Mouse (Mus musculus) testis, postnatal 14 days (tissue): Measurements from ENCODE around the gene Fam168a.
"Not testable (repeated sequence)": the region's sequence is repeated elsewhere in the genome, so short reads cannot be mapped to it uniquely, and the experiment has no call there.

Experiments
- DNase-seq: peaks from one replicate; pipeline ENCODE4 v3.0.0; 2021; ENCODE audit warnings: low spot score

The Fam168a gene

DNA sequence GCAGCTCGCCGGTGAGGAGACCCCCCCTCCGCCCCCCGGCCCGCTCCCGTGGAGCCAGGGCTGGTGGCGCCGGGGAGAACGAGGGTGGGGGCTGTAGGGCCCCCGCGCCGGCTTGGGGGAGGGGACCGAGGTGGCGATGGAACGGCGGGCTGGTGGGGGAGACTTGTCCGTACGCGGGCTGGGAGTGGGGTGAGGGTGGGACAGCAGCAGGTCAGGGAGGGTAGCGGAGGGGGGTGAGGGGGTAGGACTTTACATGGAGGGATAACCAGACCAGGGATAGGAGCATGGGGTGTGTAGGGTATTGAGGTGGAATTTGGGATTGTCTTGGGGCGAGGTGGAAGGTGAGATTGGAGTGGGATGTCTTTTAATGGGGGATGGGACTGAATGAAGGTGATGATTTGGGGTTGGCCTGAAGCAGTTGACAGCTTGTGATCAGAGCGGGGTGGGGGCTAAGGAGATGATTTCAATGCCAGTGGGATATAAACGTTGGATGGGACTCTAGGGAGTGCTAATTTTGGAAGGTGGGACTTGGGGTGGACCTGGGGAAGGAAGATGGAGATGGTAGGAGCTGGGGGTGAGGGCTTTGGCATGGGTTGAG is 547 bp downstream of the Fam168a start:
- DNase-seq: peak; percentile 15

DNA sequence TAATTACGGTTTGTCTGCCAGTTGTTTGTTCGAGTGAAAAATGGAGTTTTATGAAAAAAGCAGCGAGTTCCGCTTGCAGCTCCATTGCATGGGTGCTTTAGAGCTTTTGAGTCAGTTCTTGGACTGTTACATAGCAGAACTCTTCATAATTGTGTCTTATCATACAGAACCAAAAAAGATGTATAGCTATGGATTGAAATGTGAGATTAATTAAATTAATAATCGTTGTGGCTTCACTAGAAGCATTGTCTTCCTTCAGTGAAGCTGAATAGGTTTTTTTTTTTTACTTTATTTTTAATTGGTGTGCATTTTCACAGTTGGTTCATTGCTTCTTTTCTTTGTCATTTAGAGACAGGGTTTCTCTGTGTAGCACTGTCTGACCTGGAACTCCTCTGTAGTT is 12.3 kb downstream of the Fam168a start:
- DNase-seq: no peak

DNA sequence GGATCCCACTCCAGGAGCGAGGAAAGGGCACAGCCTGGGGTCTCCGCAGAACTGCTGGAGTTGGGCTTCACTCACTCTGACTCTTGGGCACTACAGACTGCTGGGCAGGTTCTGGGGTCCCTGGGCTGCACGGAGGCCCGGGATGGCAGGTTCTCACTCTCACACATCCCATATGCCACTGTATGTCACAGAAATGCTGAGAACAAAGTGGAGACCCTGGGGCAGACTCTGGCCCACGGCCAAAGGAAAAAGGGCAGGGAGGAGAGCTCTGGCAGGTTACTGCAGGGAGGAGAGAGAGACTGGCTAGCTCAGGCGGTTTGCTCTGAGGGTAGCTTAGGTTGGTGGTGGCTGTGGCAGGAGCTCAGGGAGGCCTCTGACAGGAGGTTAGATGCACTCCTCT is 15.8 kb downstream of the Fam168a start:
- DNase-seq: no peak

DNA sequence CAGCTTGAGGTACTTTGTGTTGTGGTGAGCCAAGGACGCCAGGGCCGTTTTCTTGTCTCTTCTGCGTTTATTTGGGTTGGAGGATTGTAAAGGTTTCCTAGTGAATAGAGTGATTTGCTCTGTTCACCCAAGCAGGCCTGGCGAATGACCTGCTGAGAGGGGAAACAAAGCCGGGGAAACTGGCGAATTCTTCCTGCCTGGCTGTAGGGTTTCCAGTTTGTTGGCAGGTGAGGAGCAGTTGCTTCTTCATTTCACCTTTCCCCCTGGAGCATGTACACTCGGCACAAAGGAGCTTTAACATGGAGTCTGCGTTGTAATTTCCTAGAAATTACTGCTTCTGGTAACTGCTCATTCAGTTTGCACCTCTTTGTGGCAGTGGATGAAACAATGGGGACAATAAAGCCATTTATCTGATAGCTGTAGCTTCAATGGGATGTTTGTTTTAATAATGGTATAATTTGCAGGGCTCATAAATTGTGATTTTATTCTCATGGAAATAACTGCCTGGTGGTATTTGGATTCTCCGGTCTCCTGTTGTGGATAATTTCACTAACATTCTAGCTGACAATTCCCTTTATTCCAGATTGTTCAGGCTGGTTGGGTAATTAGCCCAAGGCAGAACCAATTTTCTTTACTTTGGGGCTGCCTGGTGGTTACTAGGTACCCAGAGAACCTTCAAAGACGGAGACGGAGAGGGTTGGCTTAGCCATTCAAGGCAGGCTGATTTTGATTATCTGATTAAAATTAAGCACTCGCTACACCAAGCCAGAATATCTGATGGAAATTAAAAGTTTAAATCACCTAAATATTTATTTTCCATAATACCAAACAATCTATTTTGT is 17.2 kb downstream of the Fam168a start:
- DNase-seq: no peak

DNA sequence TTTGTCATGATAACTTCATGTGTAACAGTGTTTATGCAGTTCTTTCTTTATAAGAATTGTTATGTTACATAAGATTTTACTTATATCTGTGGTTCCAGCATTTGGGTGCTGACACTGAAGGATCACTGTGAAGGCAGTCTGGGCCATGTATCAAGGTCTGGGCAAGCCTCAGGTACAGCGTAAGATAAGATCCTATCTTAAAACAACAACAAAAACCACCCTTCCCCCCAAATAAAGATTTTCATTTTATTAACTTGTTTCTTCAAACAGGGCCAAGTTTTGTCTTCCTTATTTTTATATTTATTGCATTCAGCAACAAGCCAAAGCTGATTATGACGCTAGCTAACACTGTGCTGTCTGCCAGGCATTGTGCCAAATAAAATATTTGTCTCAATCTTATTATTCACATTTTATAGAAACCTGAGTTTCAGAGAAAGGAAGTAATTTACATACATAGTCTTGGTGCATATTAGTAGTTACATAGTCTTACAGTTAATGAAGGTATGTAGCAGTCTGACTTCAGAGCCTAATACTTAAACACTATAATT is 21.2 kb downstream of the Fam168a start:
- DNase-seq: no peak

DNA sequence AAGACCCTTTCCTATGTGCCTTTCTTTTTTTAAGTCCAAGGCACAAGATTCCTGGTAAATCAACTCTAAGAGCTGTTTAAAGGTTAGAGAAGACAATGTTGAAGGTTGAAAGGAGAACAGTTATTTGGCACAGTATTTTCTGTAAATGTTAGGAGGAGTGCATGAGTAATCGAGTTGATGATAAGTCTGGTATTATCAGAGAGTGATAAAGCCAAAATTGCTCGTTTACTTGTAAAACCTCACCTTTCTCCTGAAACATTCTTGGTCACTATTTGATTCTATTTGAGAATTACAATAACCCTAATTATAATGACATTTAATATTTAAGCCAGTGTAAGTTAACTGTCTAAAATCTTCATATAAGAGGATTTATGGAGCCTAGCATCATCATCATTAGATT is 23.3 kb downstream of the Fam168a start:
- no peak for DNase-seq

DNA sequence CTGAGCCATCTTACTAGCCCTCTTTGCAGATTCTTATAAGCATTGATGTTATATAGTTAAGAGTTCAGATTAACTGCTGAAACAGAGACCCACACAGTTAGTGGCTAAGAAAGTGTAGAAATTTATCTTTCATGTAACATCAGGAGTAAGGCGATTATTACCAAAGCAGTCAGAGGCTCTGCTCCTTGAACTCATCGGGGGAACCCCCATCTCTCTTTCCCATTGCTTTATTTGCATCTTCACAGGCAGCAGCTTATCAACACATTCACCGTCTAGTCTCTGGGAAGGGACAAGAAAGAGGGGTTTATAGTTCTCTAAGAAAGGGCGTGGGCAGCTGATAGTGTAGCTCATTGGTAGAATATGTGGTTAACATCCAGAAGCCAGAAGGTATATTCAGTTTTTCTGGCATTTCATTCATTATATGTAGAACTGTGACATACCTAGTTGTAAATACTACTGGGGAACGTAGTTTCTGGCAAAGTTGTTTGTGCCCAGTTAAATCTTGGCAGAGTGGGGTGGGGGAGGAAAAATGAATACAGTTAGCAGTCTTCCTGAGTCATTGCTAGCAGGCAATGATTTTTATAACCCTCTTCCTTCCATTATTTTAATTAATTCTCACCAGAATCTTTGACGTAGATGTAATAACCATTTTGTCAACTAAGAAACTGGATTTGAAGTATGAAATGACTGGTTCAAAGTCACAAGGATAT is 26.1 kb downstream of the Fam168a start:
- DNase-seq: no peak

DNA sequence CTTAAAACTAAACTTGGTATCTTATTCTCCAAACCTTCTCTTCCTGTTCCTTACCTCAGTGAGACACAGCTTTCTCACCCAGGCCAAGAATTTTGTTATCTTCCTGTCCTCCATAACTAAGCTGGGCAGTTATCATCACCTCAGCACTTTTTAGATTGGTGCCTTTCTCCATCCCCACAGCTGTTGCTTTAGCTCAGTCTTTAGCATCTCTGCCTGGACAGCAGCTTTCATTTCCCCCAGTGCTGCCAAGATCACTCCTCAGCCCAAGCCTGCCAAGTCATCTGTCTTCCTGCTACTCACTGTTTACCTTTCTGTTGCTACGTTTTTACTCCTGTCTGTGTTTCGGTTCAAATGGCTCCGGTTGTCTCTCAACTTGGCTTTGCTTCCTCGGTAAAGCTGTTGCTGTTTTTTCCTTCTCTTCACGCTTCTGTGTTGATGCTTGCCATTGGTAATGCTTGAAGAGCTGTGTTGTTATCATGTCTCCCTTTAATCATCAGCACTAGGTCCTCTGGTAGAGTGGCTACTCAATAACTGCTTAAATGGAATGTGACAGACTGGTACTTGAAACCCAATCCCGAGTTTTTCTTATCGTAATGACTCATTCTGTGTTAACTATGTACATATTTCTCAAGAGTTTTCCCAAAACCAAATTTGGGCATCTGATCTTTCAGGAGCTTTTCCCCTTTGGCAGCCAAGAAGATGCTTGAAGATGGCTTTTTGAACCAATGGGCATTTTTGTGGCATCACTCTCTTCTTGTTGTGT is 26.8 kb downstream of the Fam168a start:
- DNase-seq: no peak

DNA sequence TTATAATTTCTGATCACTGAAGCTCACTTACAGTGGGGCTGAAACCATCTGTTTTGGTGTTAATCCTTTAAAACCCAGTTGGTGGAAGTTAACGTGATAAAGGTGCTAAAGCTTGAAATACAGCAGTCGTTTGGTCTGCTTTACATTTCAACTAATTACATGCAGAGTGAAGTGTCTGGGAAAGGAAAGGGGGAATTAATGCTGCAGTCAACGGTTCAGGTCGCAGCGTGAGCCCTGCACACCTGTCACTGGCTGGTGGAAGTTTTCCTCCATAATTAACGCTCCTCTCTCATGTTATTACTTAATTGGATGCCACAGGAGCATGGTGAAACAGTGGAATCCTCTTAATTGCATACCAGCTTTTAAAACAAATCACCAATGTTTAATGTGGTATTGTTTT is 27.8 kb downstream of the Fam168a start:
- no peak for DNase-seq

DNA sequence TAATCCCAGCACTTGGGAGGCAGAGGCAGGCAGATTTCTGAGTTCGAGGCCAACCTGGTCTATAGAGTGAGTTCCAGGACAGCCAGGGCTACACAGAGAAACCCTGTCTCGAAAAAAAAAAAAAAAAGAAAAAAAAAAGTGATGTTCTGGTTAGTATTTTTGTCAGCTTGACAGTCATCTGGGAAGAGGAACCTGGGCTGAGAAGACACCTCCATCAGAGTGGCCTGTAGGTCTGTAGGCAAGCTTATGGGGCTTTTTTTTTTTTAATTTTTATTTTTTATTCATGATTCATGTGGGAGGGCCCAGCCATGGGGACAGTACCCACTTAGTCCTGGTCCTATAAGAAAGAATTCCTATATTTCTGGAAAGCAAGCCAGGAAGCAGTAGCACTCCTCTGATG is 28.5 kb downstream of the Fam168a start:
- not testable (repeated sequence) for DNase-seq

DNA sequence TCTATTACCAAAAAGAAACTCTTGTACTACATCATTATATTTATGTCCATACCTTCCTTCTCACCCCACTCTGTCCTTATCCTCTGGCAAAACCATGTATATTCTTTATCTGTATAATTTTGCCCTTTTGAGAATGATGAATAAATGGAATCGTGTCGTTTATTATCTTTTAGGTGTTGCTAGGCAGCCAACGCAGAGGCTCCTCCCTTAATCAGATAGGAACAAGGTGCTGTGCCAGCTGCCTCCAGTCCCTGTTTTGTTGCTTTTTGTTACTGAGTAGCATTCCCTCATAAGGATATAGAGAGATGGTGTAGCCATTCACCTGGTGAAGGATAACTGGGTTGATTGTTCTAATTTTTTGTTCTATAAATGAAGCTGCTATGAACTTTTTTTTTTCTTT is 29.7 kb downstream of the Fam168a start:
- no peak for DNase-seq

DNA sequence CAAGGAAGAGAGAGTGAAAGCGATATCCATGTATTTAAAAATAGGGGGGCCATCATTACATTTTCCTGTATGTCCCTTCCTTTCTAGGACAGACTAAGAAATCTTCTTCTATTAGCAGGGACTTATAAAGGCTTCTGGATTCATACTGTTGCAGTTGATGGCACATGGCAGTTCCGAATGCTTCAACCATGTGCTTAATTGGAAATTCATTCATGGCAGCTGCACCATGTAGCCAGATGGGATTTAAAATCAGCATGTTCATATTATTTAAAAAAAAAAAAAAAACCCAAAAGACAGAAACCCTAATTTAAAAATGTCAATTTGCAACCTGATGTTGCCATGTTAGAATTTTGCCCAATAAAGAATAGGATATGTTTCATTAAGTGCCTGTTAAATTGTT is 37.9 kb downstream of the Fam168a start:
- DNase-seq: no peak

DNA sequence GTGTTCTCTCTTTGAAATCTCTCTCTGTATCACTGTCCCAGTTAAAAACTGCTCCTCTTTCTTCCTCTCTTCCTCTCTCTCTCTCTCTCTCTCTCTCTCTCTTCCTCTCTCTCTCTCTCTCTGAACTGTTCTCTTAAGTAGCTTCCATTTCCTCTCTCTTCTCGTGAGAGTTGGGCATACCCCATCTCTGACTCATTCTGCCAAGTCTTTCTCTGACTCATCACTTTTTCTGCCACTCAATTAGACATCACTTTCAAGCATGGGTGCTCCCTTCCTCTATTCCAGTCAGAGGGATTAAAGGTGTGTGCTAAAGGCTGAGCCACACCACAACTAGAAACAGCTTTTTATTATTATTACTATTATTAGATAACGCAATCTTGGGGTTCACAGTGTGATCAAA is 43.7 kb downstream of the Fam168a start:
- no peak for DNase-seq

DNA sequence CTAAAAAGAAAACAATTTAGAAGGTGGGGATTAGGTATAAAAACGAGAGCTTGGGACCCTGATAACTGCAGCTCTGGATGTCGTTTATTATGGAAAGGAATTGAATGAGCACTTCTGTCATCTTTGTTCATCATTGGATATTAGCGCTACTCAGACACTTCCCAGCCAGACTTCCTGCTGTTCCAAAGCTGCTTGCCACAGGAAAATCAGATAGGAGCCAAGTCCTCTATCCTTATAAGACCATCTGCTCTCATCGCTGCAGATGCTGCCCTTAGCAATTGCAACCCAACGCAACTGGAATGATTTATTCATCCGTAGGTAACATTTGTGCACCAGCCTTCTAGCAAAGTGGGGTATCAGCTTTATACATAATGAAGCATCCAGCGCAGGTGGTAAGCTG is 52.3 kb downstream of the Fam168a start:
- no peak for DNase-seq

DNA sequence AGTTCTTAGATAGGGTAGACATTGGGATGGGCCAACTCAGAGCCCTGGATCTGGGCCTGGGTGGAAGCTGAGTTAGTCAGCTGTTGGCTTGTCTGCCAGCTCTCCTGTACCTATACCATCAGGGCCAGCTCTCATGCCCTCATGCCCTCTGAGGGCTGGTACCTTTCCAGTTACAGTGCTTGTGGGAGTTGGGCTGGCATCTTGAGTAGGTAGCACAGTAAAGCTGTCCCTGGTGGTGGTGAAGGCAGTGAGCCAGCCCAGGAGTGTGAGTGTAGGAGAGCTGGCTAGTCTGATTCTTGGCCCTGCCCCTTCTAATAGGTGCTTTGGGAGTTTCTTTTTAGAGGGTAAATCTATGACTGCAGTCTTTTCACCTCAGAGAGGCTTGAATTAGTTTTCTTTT is 56.3 kb downstream of the Fam168a start:
- DNase-seq: no peak

DNA sequence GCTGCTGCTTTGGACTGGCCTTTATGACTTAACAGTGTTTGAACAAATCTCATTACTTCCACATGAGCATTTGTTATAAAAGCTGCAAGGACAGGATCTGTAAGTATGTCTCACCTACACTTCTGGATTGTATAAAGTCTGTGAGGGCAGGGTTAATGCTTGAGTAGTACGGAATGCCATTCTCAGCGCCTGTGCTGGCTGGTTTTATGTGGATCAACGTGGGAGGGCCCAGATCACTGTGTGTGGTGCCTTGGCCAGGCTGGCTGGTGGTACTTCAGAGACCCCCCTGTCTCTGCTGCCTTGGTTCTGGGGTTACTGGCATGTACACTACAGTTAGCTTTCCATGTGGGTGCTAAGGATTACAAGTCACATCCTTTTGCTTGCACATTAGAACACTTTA is 61.1 kb downstream of the Fam168a start:
- no peak for DNase-seq

DNA sequence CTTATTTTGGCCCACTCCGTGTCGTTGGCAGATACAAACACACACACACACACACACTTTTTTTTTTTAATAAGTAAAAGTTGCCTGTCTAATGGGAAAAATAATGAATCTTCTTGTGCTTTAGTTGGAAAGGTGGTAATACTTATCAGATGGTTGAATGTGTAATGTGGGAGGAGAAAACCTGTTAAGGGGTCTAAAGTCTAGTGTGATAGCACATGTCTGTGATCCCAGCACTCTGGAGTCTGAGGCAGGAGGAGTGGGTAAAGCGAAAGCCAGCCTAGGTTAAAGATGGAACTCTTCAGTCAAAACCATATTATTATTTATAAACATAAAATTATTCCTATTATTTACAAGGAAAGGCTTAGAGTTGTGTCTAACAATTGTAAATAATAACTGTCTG is 61.6 kb downstream of the Fam168a start:
- no peak for DNase-seq

DNA sequence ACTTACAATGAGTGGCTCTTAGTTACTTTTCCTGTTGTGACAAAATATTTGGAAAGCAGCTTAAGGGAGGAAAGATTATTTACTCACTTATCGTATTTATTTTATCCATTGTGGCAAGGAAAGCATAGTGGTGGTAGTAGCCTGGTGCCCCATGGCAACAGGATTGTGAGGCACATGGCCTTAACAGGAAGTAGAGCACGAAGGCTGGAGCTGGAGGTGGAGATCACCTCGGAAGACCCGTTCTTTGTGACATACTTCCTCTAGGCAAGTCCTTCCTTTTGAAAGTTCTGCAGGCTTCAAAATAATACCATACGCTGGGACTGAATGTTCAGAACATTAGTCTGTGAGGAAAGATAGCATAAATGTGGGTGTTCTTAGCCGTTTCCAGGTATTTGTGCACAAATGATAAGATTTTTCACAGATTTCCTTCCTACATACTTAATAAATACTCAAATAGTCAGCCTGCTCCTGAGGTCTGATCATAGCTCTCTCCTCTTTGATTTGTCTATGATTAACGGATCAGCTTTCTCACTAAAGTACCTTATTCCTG is 63.2 kb downstream of the Fam168a start:
- no peak for DNase-seq

DNA sequence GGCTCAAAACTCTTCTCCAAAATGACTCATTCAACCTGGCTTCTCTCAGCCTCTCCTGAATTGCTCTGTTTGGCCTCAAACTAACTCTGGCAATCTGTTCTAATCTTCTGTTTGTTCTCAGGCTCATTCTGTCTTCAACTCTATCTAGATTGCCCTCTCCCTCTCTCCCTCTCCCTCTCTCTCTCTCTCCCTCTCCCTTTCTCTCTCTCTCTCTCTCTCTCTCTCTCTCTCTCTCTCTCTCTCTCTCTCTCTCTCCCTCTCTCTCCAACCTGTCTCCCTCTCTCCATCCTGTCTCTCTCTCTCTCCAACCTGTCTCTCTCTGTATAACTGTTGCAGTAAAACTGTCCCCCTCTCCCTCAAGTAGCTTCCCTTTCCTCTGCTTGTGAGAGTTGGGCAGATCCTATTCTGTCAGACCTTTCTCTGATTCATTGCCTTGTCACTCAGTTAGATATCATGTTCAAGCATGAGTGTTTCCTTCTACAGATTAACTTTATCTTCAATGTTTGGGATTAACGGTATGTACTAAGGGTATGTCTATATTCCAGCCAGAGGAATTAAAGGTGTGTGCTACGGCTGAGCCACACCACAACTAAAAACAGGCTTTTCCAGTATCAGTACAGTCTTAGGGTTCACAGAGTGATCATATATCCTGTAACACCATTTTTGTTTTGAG is 64.4 kb downstream of the Fam168a start:
- no peak for DNase-seq

DNA sequence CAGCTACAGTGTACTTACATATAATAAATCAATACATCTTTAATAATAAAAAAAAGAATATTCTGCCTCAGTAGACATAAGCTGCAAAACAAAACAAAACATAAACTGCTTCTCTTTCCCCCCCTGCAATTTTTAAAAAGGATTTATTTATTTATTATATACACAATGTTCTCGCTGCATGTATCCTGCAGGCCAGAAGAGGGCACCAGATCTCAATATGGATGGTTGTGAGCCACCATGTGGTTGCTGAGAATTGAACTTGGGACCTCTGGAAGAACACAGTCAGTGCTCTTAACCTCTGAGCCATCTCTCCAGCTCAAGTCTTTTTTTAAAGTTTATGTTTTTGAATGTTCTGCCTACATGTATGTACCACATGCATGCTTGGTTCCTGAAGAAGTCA is 67.8 kb downstream of the Fam168a start:
- no peak for DNase-seq

DNA sequence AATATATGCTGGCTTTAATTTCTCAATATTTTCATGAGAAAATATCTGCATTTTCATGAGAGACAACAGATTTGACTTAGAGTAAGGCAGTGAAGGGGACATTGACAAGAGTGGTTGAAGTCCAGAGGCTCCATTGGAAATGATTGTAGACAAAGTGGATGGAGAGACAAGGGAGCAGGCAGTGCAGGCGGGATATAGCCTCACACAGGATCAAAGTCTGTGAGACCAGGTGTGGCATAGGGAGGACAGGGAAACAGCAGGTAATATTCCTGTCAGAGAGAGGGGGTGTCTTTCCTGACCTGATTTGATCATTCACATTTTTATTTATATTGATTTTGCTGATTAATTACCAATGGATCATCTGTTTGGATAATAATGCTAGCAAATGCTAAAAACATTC is 69.4 kb downstream of the Fam168a start:
- DNase-seq: no peak
